Mouse (Mus musculus) embryonic facial prominence, embryonic 12.5 days (tissue): ENCODE results near the gene Cd86. TPM values are rescaled to one million over a fixed set of nuclear protein-coding genes. Genes with fewer than 3 reads are reported as not detected.
A peak's percentile ranks its signal among the peaks of the same experiment; 100 is the strongest.

Experiments
- ATAC-seq: fragments of 200-750 bp; cut with Nextera tagmentation; 2 replicates; pipeline ENCODE4 v1.8.0; 2017; ENCODE audit not compliant: insufficient number of reproducible peaks, insufficient read depth, low FRiP score, low TSS enrichment
- H3K27ac ChIP-seq: fragments of 300-500 bp; sonication (generic); 2 replicates; pipeline ENCODE4 v1.5.1; 2016; ENCODE audit warnings: mild to moderate bottlenecking
- H3K27me3 ChIP-seq: fragments of 300-500 bp; sonication (generic); 2 replicates; pipeline ENCODE4 v1.6.1; 2016; ENCODE audit warnings: mild to moderate bottlenecking, moderate library complexity
- H3K36me3 ChIP-seq: fragments of 300-500 bp; sonication (generic); 2 replicates; pipeline ENCODE4 v1.6.1; 2016; ENCODE audit warnings: mild to moderate bottlenecking
- H3K4me1 ChIP-seq: fragments of 300-500 bp; sonication (generic); 2 replicates; pipeline ENCODE4 v1.6.1; 2016
- H3K4me2 ChIP-seq: fragments of 300-500 bp; sonication (generic); replicated peaks from 2 replicates; pipeline ENCODE4 v1.6.1; 2016; ENCODE audit warnings: mild to moderate bottlenecking, moderate library complexity
- H3K4me3 ChIP-seq: fragments of 300-500 bp; sonication (generic); 2 replicates; pipeline ENCODE4 v1.5.1; 2016; ENCODE audit warnings: mild to moderate bottlenecking
- H3K9ac ChIP-seq: fragments of 300-500 bp; sonication (generic); 2 replicates; pipeline ENCODE4 v1.6.1; 2016; ENCODE audit warnings: mild to moderate bottlenecking, moderate library complexity
- H3K9me3 ChIP-seq: fragments of 300-500 bp; sonication (generic); 2 replicates; pipeline ENCODE4 v1.6.1; 2016; ENCODE audit warnings: mild to moderate bottlenecking, moderate library complexity
- WGBS: fragments of 180-500 bp; shearing (Covaris S2); methylation state at CpG from one replicate; pipeline ENCODE4 v1.1.7; 2016; 5-methylcytosine and 5-hydroxymethylcytosine counted together
- polyA plus RNA-seq: library from polyadenylated mRNA; unstranded; fragments of >200 nt; fragmentation: Nextera tagmentation; extraction: Ambion mirVana; gene quantifications from 2 replicates; pipeline ENCODE4 v1.2.1, GENCODE M21; 2016

The Cd86 gene
- polyA plus RNA-seq, result 0.99 and 1.5 TPM in 2 replicates

- ATAC-seq, result no peak
- no peaks in the 10 kb centered on the region for H3K27me3 ChIP-seq
- H3K9ac ChIP-seq, result no peak within 1 kb of the TSS
- H3K36me3 ChIP-seq, result no peaks in the 10 kb centered on the region
- no peak within 1 kb of the TSS for H3K4me3 ChIP-seq
- no peak within 1 kb of the TSS for H3K4me2 ChIP-seq
- H3K4me1 ChIP-seq, result no peaks in the 10 kb centered on the region
- H3K27ac ChIP-seq, result no peak within 1 kb of the TSS
- H3K9me3 ChIP-seq, result no peaks in the 10 kb centered on the region
- 89% methylated on average over 13 of the region's 13 CpGs for WGBS
Measured at GRCm38 (mm10) chr16:36665782-36666181, at the start of gene Cd86. TSS of gene Cd86 (minus strand) at chr16:36666081.

GRCm38 (mm10) chr16:36711760-36712159, 45.9 kb upstream of the Cd86 start:
- H3K4me3 ChIP-seq, result no peak overlapping the region
- H3K27me3 ChIP-seq, result no peaks in the 10 kb centered on the region
- H3K27ac ChIP-seq, result no peak overlapping the region
- no peaks in the 10 kb centered on the region for H3K4me1 ChIP-seq
- no peaks in the 10 kb centered on the region for H3K9me3 ChIP-seq
- WGBS, result 87% methylated on average over 12 of the region's 12 CpGs
- no peak overlapping the region for H3K4me2 ChIP-seq
- no peaks in the 10 kb centered on the region for H3K36me3 ChIP-seq
- no peak for ATAC-seq
- no peak overlapping the region for H3K9ac ChIP-seq

- Histone ChIP-seq H3K9me3 (no peaks in the 10 kb centered on the region), H3K4me2 (no peak overlapping the region), H3K4me1 (no peaks in the 10 kb centered on the region), H3K9ac (no peak overlapping the region), H3K27ac (no peak overlapping the region), H3K4me3 (no peak overlapping the region), H3K36me3 (no peaks in the 10 kb centered on the region), H3K27me3 (no peaks in the 10 kb centered on the region)
- WGBS, result 91% methylated on average over 2 of the region's 2 CpGs
- no peak for ATAC-seq
Measured at GRCm38 (mm10) chr16:36710794-36711193, 44.9 kb upstream of the Cd86 start.

- Histone ChIP-seq H3K36me3 (no peaks in the 10 kb centered on the region), H3K9ac (no peak overlapping the region), H3K4me2 (no peak overlapping the region), H3K9me3 (no peaks in the 10 kb centered on the region), H3K4me3 (no peak overlapping the region), H3K4me1 (no peaks in the 10 kb centered on the region), H3K27ac (no peak overlapping the region), H3K27me3 (no peaks in the 10 kb centered on the region)
- no peak for ATAC-seq
- 93% methylated on average over 17 of the region's 17 CpGs for WGBS
Measured at GRCm38 (mm10) chr16:36709405-36709804, 43.5 kb upstream of the Cd86 start.

GRCm38 (mm10) chr16:36708751-36709150, 42.9 kb upstream of the Cd86 start:
- Histone ChIP-seq H3K4me1 (no peaks in the 10 kb centered on the region), H3K9ac (no peak overlapping the region), H3K4me2 (no peak overlapping the region), H3K27ac (no peak overlapping the region), H3K27me3 (no peaks in the 10 kb centered on the region), H3K9me3 (no peaks in the 10 kb centered on the region), H3K4me3 (no peak overlapping the region), H3K36me3 (no peaks in the 10 kb centered on the region)
- WGBS, result 74% methylated on average over 7 of the region's 7 CpGs
- ATAC-seq, result no peak

- no peaks in the 10 kb centered on the region for H3K27me3 ChIP-seq
- no peak overlapping the region for H3K9ac ChIP-seq
- H3K27ac ChIP-seq, result no peak overlapping the region
- H3K9me3 ChIP-seq, result no peaks in the 10 kb centered on the region
- WGBS, result 77% methylated on average over 6 of the region's 6 CpGs
- ATAC-seq, result no peak
- no peak overlapping the region for H3K4me3 ChIP-seq
- no peaks in the 10 kb centered on the region for H3K4me1 ChIP-seq
- H3K4me2 ChIP-seq, result no peak overlapping the region
- no peaks in the 10 kb centered on the region for H3K36me3 ChIP-seq
Measured at GRCm38 (mm10) chr16:36707702-36708423, 42.0 kb upstream of the Cd86 start.

- no peaks in the 10 kb centered on the region for H3K4me1 ChIP-seq
Measured at GRCm38 (mm10) chr16:36700484-36700883, 34.6 kb upstream of the Cd86 start.

GRCm38 (mm10) chr16:36697331-36697730, 31.4 kb upstream of the Cd86 start:
- Histone ChIP-seq H3K36me3 (no peaks in the 10 kb centered on the region), H3K9ac (no peak overlapping the region), H3K4me3 (no peak overlapping the region), H3K27ac (no peak overlapping the region), H3K27me3 (peaks cover 19% of the 10 kb centered on the region), H3K9me3 (no peaks in the 10 kb centered on the region), H3K4me2 (no peak overlapping the region), H3K4me1 (peaks cover 11% of the 10 kb centered on the region; the same call in 1 of the 2 replicates)
- WGBS, result 86% methylated on average over 8 of the region's 8 CpGs
- ATAC-seq, result no peak

More at GRCm38 (mm10) chr16:36700484-36700883, 34.6 kb upstream of the Cd86 start:
- H3K27me3 ChIP-seq, result no peaks in the 10 kb centered on the region
- no peak overlapping the region for H3K9ac ChIP-seq
- no peaks in the 10 kb centered on the region for H3K36me3 ChIP-seq
- H3K4me2 ChIP-seq, result no peak overlapping the region
- 92% methylated on average over 2 of the region's 2 CpGs for WGBS
- no peaks in the 10 kb centered on the region for H3K9me3 ChIP-seq
- no peak overlapping the region for H3K27ac ChIP-seq
- H3K4me3 ChIP-seq, result no peak overlapping the region
- no peak for ATAC-seq

- ATAC-seq, result 0 out of 2 replicates have a peak, but pooled peaks have one; percentile 49
- 0 out of 2 replicates have a peak overlapping the region, but pooled peaks have one; percentile 8 for H3K27ac ChIP-seq
- H3K9ac ChIP-seq, result no peak overlapping the region
- H3K9me3 ChIP-seq, result no peaks in the 10 kb centered on the region
- H3K4me2 ChIP-seq, result peak overlapping the region; percentile 81
- 35% methylated on average over 9 of the region's 9 CpGs for WGBS
- peaks cover 19% of the 10 kb centered on the region for H3K27me3 ChIP-seq
- H3K4me3 ChIP-seq, result 0 out of 2 replicates have a peak overlapping the region, but pooled peaks have one; percentile 41
- H3K4me1 ChIP-seq, result peaks cover 11% of the 10 kb centered on the region; the same call in 1 of the 2 replicates
- no peaks in the 10 kb centered on the region for H3K36me3 ChIP-seq
Measured at GRCm38 (mm10) chr16:36694798-36695290, 29.0 kb upstream of the Cd86 start.

- Histone ChIP-seq H3K36me3 (no peaks in the 10 kb centered on the region), H3K4me1 (peaks cover 11% of the 10 kb centered on the region; the same call in 1 of the 2 replicates), H3K4me3 (peak within 1 kb of the TSS; percentile 41), H3K27ac (peak within 1 kb of the TSS; percentile 36; the same call in 1 of the 2 replicates), H3K9ac (peak within 1 kb of the TSS; percentile 24), H3K27me3 (peaks cover 19% of the 10 kb centered on the region), H3K4me2 (peak within 1 kb of the TSS; percentile 81), H3K9me3 (no peaks in the 10 kb centered on the region)
- 2% methylated on average over 40 of the region's 40 CpGs for WGBS
- 0 out of 2 replicates have a peak, but pooled peaks have one; percentile 49 for ATAC-seq
Measured at GRCm38 (mm10) chr16:36693818-36694413, 28.0 kb upstream of the Cd86 start, which contains the start of gene Ildr1. TSS of gene Ildr1 (plus strand) at chr16:36693978.

GRCm38 (mm10) chr16:36691484-36691883, 25.6 kb upstream of the Cd86 start:
- Histone ChIP-seq H3K27me3 (peaks cover 19% of the 10 kb centered on the region), H3K36me3 (no peaks in the 10 kb centered on the region)
- ATAC-seq, result no peak

More at GRCm38 (mm10) chr16:36691484-36691883, 25.6 kb upstream of the Cd86 start:
- Histone ChIP-seq H3K9me3 (no peaks in the 10 kb centered on the region), H3K9ac (no peak overlapping the region), H3K4me1 (peaks cover 11% of the 10 kb centered on the region; the same call in 1 of the 2 replicates), H3K4me3 (no peak overlapping the region), H3K4me2 (no peak overlapping the region), H3K27ac (no peak overlapping the region)
- WGBS, result 63% methylated on average over 3 of the region's 3 CpGs
